Mouse (Mus musculus) G1E (cell line): ENCODE measurements around the gene Gm6309.

ENCODE experiments used
- CTCF ChIP-seq: IDR thresholded peaks from 2 replicates; pipeline ENCODE4 v1.5.1; 2012; ENCODE audit warnings: low read depth, low read length, inconsistent platforms, mixed read lengths
- GATA1 ChIP-seq: IDR thresholded peaks from 2 replicates; pipeline ENCODE4 v1.6.1; 2012; ENCODE audit warnings: borderline replicate concordance, low read length, inconsistent platforms, mixed read lengths
- GATA2 ChIP-seq: IDR thresholded peaks from 2 replicates; pipeline ENCODE4 v1.6.1; 2012; ENCODE audit warnings: low read depth, low read length, inconsistent platforms, borderline replicate concordance
- POLR2AphosphoS5 ChIP-seq: IDR thresholded peaks from 2 replicates; pipeline ENCODE4 v1.6.1; 2012; ENCODE audit warnings: low read depth, low read length, inconsistent platforms; ENCODE audit not compliant: insufficient replicate concordance
- TAL1 ChIP-seq: conservative IDR thresholded peaks from 2 replicates; pipeline ENCODE4 v1.6.1; 2012; ENCODE audit warnings: low read depth, low read length, inconsistent platforms, mixed read lengths

- no peak for TF ChIP-seq CTCF
- no peak for TF ChIP-seq POLR2AphosphoS5
- TF ChIP-seq GATA2: no peak
- TF ChIP-seq GATA1: no peak
- TF ChIP-seq TAL1: no peak
These were observed 18.2 kb upstream of the Gm6309 start for GRCm38 (mm10) chr5:146188712-146189111.
